Mouse (Mus musculus): ENCODE measurements at regions not wholly inside any gene's neighbourhood (a gene's known extent, or its start where the extent isn't known, plus 50 kb on each side); places are given as distances from the start of the nearest gene placed in this dataset.

DNA sequence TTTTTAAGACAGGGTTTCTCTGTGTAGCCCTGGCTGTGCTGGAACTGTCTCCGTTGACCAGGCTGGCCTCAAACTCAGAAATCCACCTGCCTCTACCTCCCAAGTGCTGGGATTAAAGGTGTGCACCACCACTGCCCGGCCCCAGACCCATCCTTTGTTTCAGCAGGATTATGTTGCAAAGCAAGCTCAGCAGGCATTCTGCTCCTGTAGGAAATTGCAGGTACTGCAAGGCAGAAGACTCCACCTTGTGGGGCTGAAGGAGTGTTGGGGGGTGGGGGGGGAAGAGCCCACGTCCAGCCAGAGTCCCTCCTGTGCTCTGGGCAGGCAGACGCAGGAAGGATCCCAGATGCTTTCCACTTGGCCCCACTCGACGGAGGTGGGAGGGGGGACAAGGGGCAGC is 52.2 kb upstream of the Epcam start:
- intact Hi-C loops (cut with DNase I) = no loop called here
- DNase-seq (ENCODE audit: low spot score in 2 of 2) = no peak

DNA sequence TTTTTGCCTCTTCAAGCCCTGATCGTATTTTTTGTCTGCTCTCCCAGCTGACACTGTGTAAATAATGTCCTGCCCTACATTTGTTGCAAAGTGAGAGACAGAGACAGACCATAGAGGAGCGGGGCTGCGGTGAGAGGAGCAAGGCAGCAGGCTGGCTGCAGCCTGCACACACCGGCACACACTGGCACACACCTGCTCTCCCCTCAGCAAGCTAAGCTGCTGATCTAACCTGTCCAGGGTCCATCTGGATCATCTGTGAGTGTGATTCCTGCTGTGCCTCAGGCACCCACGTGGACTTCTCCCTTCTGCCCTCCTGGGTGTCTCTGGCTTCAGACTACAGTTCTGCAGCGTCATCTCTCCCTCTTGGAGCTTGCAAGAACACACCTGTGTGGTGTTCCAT is 50.4 kb upstream of the Epcam start:
- intact Hi-C loops (cut with DNase I) = no loop called here

More for the DNA sequence above, 50.4 kb upstream of the Epcam start:
- no peak for DNase-seq (ENCODE audit: low spot score in 2 of 2)
